Mouse (Mus musculus) intestine, embryonic 16.5 days (tissue): ENCODE results near the gene Aox3. TPM values are rescaled to one million over a fixed set of nuclear protein-coding genes. Genes with fewer than 3 reads are reported as not detected.
A peak's percentile ranks its signal among the peaks of the same experiment; 100 is the strongest.

Experiments used
- ATAC-seq: fragments of 200-750 bp; cut with Nextera tagmentation; 2 replicates; pipeline ENCODE4 v1.8.0; 2017; ENCODE audit warnings: moderate TSS enrichment, moderate library complexity
- H3K27ac ChIP-seq: fragments of 300-500 bp; sonication (generic); 2 replicates; pipeline ENCODE4 v1.5.1; 2014; ENCODE audit warnings: mild to moderate bottlenecking, low read length
- H3K27me3 ChIP-seq: fragments of 300-500 bp; sonication (generic); replicated peaks from 2 replicates; pipeline ENCODE4 v1.6.1; 2014; ENCODE audit warnings: low read length, control low read depth, mixed read lengths; ENCODE audit not compliant: control insufficient read depth, insufficient read depth
- H3K36me3 ChIP-seq: fragments of 300-500 bp; sonication (generic); 2 replicates; pipeline ENCODE4 v1.6.1; 2014; ENCODE audit warnings: low read length, control low read depth; ENCODE audit not compliant: control insufficient read depth, insufficient read depth
- H3K4me1 ChIP-seq: fragments of 300-500 bp; sonication (generic); 2 replicates; pipeline ENCODE4 v1.6.1; 2014; ENCODE audit warnings: low read length, control low read depth, mixed read lengths; ENCODE audit not compliant: control insufficient read depth, insufficient read depth
- H3K4me2 ChIP-seq: fragments of 300-500 bp; sonication (generic); 2 replicates; pipeline ENCODE4 v1.6.1; 2014; ENCODE audit warnings: low read depth, low read length, control low read depth
- H3K4me3 ChIP-seq: fragments of 300-500 bp; sonication (generic); 2 replicates; pipeline ENCODE4 v1.5.1; 2014; ENCODE audit warnings: mild to moderate bottlenecking, low read length
- H3K9ac ChIP-seq: fragments of 300-500 bp; sonication (generic); 2 replicates; pipeline ENCODE4 v1.6.1; 2014; ENCODE audit warnings: low read depth, low read length
- H3K9me3 ChIP-seq: fragments of 300-500 bp; sonication (generic); 2 replicates; pipeline ENCODE4 v1.6.1; 2016; ENCODE audit warnings: low read length, control low read depth; ENCODE audit not compliant: control insufficient read depth
- WGBS: fragments of 180-500 bp; shearing (Covaris S2); extraction: QIAGEN DNeasy Blood & Tissue Kit; methylation state at CpG from one replicate; pipeline ENCODE4 v1.1.7; 2014; 5-methylcytosine and 5-hydroxymethylcytosine counted together
- polyA plus RNA-seq: library from polyadenylated mRNA; unstranded; fragments of >200 nt; fragmentation: Nextera tagmentation; extraction: Ambion mirVana; gene quantifications from 2 replicates; pipeline ENCODE4 v1.2.1, GENCODE M21; 2015

Aox3 gene
- polyA plus RNA-seq, 1 experiment from 2014 or later: 0.68 TPM

DNA sequence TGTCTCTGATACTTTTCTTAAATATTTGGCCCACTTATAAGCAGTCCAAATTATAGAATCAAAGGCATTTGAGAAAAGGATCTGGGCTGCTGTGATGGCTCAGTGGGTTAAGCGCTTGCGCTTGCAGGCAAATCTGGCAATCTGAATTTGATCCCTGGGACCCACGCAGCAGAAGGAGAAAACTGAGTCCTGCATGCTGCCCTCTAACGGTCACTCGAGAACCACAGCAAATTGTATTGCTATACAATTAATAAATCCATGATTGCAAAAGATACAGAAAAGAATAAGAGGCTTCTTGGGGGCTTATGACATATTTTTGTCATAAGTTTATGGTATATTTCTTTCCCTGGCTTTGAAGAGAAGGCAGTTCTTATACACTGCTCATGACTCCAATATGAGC, 122.5 kb downstream of the Aox3 start:
- Histone ChIP-seq H3K4me2 (no peak overlapping the region), H3K27ac (no peak overlapping the region), H3K4me1 (0 out of 2 replicates have a peak, but pooled peaks cover 4% of the 10 kb centered on the region), H3K4me3 (no peak overlapping the region), H3K9me3 (no peaks in the 10 kb centered on the region), H3K36me3 (no peaks in the 10 kb centered on the region), H3K27me3 (no peaks in the 10 kb centered on the region), H3K9ac (no peak overlapping the region)
- WGBS: 52% methylated on average over 5 of the region's 5 CpGs
- no peak for ATAC-seq

DNA sequence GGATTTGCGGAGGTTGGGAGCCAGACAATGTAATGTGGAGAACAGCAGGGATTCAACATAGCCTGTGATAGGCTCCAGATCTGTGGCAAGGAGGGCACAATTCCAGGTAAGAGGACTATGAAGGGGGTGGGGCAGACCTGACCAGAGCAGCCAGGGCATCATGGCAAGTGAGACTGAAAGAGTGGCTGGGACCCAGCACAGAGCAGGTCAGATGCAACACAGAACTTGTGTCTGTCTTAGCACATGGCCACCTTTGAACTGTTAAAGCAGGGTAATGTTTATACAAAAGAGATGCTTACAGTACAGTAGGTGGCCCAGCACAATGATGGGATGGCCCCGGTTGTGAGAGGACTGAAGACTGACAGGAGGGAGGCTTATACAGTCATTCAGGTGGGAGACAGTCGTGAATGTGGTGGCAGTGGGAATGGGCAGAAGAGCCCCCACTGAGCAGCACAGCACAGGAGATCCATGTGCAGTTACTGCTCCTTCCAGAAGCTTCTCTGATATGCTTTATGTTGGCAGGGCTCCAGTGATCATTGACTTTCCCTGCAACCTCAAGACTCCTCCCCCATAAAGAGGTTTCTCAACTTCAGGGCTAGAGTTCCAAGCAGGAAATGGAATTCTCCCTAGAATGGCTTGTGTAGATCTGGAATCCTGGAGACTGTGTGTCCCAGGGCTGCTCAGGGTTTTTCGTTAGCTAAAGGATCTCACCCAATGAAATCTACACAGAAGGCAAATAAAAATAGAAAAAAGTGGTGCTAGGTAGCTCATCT, 124.8 kb downstream of the Aox3 start:
- H3K4me3 ChIP-seq: no peak overlapping the region
- no peak overlapping the region for H3K4me2 ChIP-seq
- H3K9me3 ChIP-seq: no peaks in the 10 kb centered on the region
- H3K4me1 ChIP-seq: 0 out of 2 replicates have a peak, but pooled peaks cover 4% of the 10 kb centered on the region
- no peak overlapping the region for H3K9ac ChIP-seq
- H3K36me3 ChIP-seq: no peaks in the 10 kb centered on the region
- ATAC-seq: peak; percentile 53
- no peaks in the 10 kb centered on the region for H3K27me3 ChIP-seq
- no peak overlapping the region for H3K27ac ChIP-seq
- 62% methylated on average over 4 of the region's 4 CpGs for WGBS

DNA sequence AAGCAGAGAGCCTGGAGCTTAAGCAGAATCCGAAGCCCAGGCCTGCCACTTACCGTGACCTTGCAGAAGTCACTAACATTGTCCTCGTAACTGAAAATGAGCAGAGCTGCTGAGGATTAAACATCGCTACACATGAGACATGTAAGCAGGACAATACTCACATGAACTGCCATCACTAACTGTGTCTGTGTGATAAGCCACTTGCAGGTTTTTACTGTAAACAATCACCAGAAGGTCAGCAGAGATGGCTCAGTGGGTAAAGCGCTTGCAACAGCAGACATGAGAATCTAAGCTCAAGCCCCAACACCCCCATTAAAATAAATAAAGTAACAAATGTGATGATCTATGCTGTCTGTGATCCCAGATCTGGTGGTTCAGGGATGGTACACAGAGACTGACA, 125.5 kb downstream of the Aox3 start:
- ATAC-seq: no peak
- no peaks in the 10 kb centered on the region for H3K27me3 ChIP-seq
- H3K9me3 ChIP-seq: no peaks in the 10 kb centered on the region
- H3K9ac ChIP-seq: no peak overlapping the region
- H3K4me2 ChIP-seq: no peak overlapping the region
- H3K4me3 ChIP-seq: no peak overlapping the region
- 65% methylated on average over 5 of the region's 5 CpGs for WGBS
- H3K36me3 ChIP-seq: no peaks in the 10 kb centered on the region
- 0 out of 2 replicates have a peak, but pooled peaks cover 4% of the 10 kb centered on the region for H3K4me1 ChIP-seq
- no peak overlapping the region for H3K27ac ChIP-seq

DNA sequence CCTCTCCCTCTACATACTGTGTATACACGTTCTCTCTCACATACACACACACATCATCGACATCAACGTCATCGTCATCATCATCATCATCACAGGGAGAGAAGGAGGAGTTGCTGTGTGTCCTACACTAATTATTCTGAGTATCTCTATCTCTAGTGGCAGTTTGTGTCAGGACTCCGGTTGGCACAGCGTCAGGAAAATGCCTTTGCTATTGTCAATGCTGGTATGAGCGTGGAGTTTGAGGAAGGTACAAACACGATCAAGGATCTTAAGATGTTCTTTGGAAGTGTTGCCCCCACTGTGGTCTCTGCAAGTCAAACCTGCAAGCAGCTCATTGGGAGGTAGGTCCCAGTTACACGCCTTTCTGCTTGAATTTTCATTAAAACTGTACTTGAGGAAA, 126.0 kb downstream of the Aox3 start:
- no peak for ATAC-seq
- no peaks in the 10 kb centered on the region for H3K36me3 ChIP-seq
- H3K27ac ChIP-seq: no peak overlapping the region
- no peak overlapping the region for H3K4me3 ChIP-seq
- H3K4me2 ChIP-seq: no peak overlapping the region
- H3K4me1 ChIP-seq: 0 out of 2 replicates have a peak, but pooled peaks cover 4% of the 10 kb centered on the region
- H3K27me3 ChIP-seq: no peaks in the 10 kb centered on the region
- H3K9me3 ChIP-seq: no peaks in the 10 kb centered on the region
- 90% methylated on average over 9 of the region's 9 CpGs for WGBS
- no peak overlapping the region for H3K9ac ChIP-seq

DNA sequence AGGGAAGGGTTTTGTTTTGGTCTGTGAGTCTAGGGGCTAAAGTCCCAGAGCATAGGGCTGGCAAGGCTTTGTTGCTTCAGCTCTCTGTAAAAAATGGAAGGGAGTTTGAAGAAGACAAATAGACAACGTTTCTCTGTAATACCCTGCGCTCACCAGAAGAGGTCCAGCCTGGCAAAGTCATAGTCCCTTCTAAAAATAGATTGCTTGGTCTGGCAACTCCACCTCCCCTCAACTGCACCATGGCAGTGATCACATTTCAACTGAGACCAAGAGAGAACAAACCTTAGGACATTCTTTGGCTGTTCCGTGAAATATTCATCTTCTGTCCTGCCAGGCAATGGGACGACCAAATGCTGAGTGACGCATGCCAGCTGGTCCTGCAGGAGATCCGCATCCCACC, 127.4 kb downstream of the Aox3 start:
- no peak overlapping the region for H3K4me3 ChIP-seq
- H3K27me3 ChIP-seq: no peaks in the 10 kb centered on the region
- no peaks in the 10 kb centered on the region for H3K9me3 ChIP-seq
- H3K4me1 ChIP-seq: 0 out of 2 replicates have a peak, but pooled peaks cover 4% of the 10 kb centered on the region
- H3K36me3 ChIP-seq: no peaks in the 10 kb centered on the region
- no peak overlapping the region for H3K4me2 ChIP-seq
- H3K9ac ChIP-seq: no peak overlapping the region
- no peak for ATAC-seq
- WGBS: 72% methylated on average over 6 of the region's 6 CpGs
- no peak overlapping the region for H3K27ac ChIP-seq

DNA sequence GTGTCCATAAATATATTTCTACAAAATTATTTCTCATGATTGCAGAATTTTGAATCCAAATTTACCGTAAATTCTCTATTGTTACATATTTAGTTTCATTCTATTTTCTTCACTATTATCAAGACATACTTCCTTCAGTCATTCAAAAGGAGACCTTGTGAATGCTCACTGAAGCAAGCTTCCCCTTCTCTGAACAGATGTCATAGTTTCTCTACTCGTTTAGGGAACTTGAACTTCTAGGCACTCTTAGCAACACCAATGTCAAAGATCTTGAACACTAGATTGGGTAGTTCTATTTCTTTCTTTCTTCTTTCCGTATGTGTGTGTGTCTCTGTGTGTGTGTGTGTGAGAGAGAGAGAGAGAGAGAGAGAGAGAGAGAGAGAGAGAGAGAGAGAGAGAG, 131.6 kb downstream of the Aox3 start:
- no peaks in the 10 kb centered on the region for H3K9me3 ChIP-seq
- 79% methylated on average over 3 of the region's 3 CpGs for WGBS
- ATAC-seq: no peak
- H3K27ac ChIP-seq: no peak overlapping the region
- H3K4me2 ChIP-seq: no peak overlapping the region
- no peaks in the 10 kb centered on the region for H3K27me3 ChIP-seq
- no peaks in the 10 kb centered on the region for H3K36me3 ChIP-seq
- H3K4me3 ChIP-seq: no peak overlapping the region
- H3K4me1 ChIP-seq: no peaks in the 10 kb centered on the region
- no peak overlapping the region for H3K9ac ChIP-seq

DNA sequence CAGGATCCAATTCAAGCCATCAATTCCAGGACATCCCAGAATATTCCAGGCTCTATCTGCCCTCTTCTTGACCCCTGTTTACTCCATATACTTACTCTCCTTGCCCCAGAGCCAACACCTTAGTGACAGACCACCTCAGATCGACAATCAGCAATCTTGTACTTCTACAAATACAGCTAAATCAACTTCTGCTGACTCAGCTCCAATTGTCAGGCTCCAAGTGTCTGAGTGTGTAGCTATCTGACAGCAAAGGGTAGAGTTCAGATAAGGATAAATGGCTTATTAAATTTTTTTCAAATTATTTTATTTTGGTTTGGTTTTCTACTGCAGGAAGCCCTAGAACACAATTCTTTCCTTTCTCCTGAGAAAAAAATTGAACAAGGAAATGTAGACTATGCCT, 135.6 kb downstream of the Aox3 start:
- H3K4me3 ChIP-seq: no peak overlapping the region
- no peaks in the 10 kb centered on the region for H3K9me3 ChIP-seq
- H3K4me1 ChIP-seq: no peaks in the 10 kb centered on the region
- H3K4me2 ChIP-seq: no peak overlapping the region
- 43% methylated on average over 1 of the region's 1 CpGs for WGBS
- no peaks in the 10 kb centered on the region for H3K36me3 ChIP-seq
- no peak overlapping the region for H3K9ac ChIP-seq
- no peaks in the 10 kb centered on the region for H3K27me3 ChIP-seq
- no peak overlapping the region for H3K27ac ChIP-seq
- ATAC-seq: no peak

Other genes starting within 250 kb of the Aox3 start
- gene Sgo2a, start 117.2 kb upstream of the Aox3 start, polyA plus RNA-seq: 9.4 and 11.5 TPM in 2 replicates
- gene Kctd18, start 94.2 kb upstream of the Aox3 start, polyA plus RNA-seq: 8.6 and 9.0 TPM in 2 replicates
- gene Aox1, start 83.2 kb upstream of the Aox3 start, polyA plus RNA-seq: 0.04 and 0.16 TPM in 2 replicates
- 0.06 and 0.10 TPM in 2 replicates for gene Aox4, start 97.3 kb downstream of the Aox3 start, polyA plus RNA-seq
- gene Aox2, start 165.2 kb downstream of the Aox3 start, polyA plus RNA-seq: 0.02 and 0.09 TPM in 2 replicates